Mouse (Mus musculus) limb, embryonic 14.5 days (tissue): ENCODE data around the gene Olfr1123. TPM values are rescaled to one million over a fixed set of nuclear protein-coding genes. Genes with fewer than 3 reads are reported as not detected.
"Not testable (repeated sequence)": the region's sequence is repeated elsewhere in the genome, so short reads cannot be mapped to it uniquely, and the experiment has no call there.

Source experiments
- ATAC-seq: fragments of 200-750 bp; cut with Nextera tagmentation; 2 replicates; pipeline ENCODE4 v1.8.0; 2017; ENCODE audit warnings: low read depth, moderate number of reproducible peaks, moderate TSS enrichment; ENCODE audit not compliant: low FRiP score
- DNase-seq: peaks from one replicate; pipeline ENCODE4 v3.0.0-alpha.2; 2015; ENCODE audit warnings: low spot score
- H3K27ac ChIP-seq: fragments of 300-500 bp; sonication (generic); replicated peaks from 2 replicates; pipeline ENCODE4 v1.5.1; 2014; ENCODE audit warnings: low read depth, mild to moderate bottlenecking, low read length, moderate library complexity, mixed read lengths
- H3K27me3 ChIP-seq: fragments of 300-500 bp; sonication (generic); 2 replicates; pipeline ENCODE4 v1.6.1; 2014; ENCODE audit warnings: low read length, mixed read lengths; ENCODE audit not compliant: control insufficient read depth, insufficient read depth
- H3K36me3 ChIP-seq: fragments of 300-500 bp; sonication (generic); 2 replicates; pipeline ENCODE4 v1.6.1; 2014; ENCODE audit warnings: mild to moderate bottlenecking, low read length, moderate library complexity, mixed read lengths; ENCODE audit not compliant: control insufficient read depth, insufficient read depth
- H3K4me1 ChIP-seq: fragments of 300-500 bp; sonication (generic); 2 replicates; pipeline ENCODE4 v1.6.1; 2014; ENCODE audit warnings: antibody characterized with exemption, low read length, mixed read lengths; ENCODE audit not compliant: control insufficient read depth, insufficient read depth
- H3K4me2 ChIP-seq: fragments of 300-500 bp; sonication (generic); replicated peaks from 2 replicates; pipeline ENCODE4 v1.6.1; 2014; ENCODE audit warnings: low read depth, mild to moderate bottlenecking, low read length, moderate library complexity; ENCODE audit not compliant: severe bottlenecking
- H3K4me3 ChIP-seq: fragments of 300-500 bp; sonication (generic); replicated peaks from 2 replicates; pipeline ENCODE4 v1.5.1; 2014; ENCODE audit warnings: low read length
- H3K9ac ChIP-seq: fragments of 300-500 bp; sonication (generic); 2 replicates; pipeline ENCODE4 v1.6.1; 2014; ENCODE audit warnings: mild to moderate bottlenecking, low read depth, low read length, moderate library complexity; ENCODE audit not compliant: severe bottlenecking
- H3K9me3 ChIP-seq: fragments of 300-500 bp; sonication (generic); 2 replicates; pipeline ENCODE4 v1.6.1; 2016; ENCODE audit warnings: low read length; ENCODE audit not compliant: control insufficient read depth
- POLR2A ChIP-seq: fragments of 200-500 bp; IDR thresholded peaks from 2 replicates; pipeline ENCODE4 v1.8.0; 2012; ENCODE audit warnings: inconsistent platforms, mild to moderate bottlenecking, moderate library complexity, borderline replicate concordance; ENCODE audit not compliant: insufficient read depth, insufficient read length; ENCODE audit errors: extremely low read depth
- WGBS: fragments of 180-500 bp; shearing (Covaris S2); extraction: QIAGEN DNeasy Blood & Tissue Kit; methylation state at CpG from one replicate; pipeline ENCODE4 v1.1.7; 2014; 5-methylcytosine and 5-hydroxymethylcytosine counted together
- polyA plus RNA-seq, 2 experiments: library from polyadenylated mRNA; depleted of rRNA in 1 of 2; stranded (reverse) in 1 of 2; unstranded in 1 of 2; fragments of >200 nt; fragmentation: Nextera tagmentation in 1 of 2; extraction: Ambion mirVana in 1 of 2; gene quantifications; 2 replicates each; pipeline versions ENCODE4 v1.2.1 to v1.2.3; 2012 to 2014

The Olfr1123 gene
- polyA plus RNA-seq (2012; rRNA removed), result not detected in 2 replicates
- not detected in 2 replicates for polyA plus RNA-seq (2014; fragmentation: Nextera tagmentation; extraction: Ambion mirVana)

DNA sequence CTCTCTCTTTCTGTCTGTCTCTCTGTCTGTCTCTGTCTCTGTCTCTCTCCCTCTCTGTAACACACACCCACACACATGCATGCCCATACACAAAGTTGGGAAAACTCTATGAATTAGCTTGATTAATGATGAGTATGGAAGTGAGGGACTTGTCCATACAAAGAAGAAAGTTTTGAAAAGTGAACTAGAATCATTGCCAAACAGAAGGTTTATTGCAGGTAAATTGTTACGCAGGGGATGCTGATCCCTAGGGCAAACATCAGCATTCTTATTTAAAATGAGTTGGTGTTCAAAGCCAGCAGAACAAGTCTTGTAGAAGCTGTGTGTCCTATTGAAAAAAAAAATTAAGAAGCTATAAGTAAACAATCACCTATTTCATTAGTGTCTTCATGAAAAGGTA, at the start of gene Olfr1123:
Olfr1123 (plus strand) TSS at position 301 of the 400 bp plus-strand sequence.
- Histone ChIP-seq H3K27me3 (no peaks in the 10 kb centered on the region), H3K4me3 (no peak within 1 kb of the TSS), H3K36me3 (no peaks in the 10 kb centered on the region), H3K9ac (no peak within 1 kb of the TSS), H3K9me3 (no peaks in the 10 kb centered on the region), H3K27ac (no peak within 1 kb of the TSS), H3K4me2 (no peak within 1 kb of the TSS), H3K4me1 (no peaks in the 10 kb centered on the region)
- ATAC-seq (no peak), DNase-seq (no peak)
- 76% methylated on average over 1 of the region's 1 CpGs for WGBS
- TF ChIP-seq POLR2A, result no peak

DNA sequence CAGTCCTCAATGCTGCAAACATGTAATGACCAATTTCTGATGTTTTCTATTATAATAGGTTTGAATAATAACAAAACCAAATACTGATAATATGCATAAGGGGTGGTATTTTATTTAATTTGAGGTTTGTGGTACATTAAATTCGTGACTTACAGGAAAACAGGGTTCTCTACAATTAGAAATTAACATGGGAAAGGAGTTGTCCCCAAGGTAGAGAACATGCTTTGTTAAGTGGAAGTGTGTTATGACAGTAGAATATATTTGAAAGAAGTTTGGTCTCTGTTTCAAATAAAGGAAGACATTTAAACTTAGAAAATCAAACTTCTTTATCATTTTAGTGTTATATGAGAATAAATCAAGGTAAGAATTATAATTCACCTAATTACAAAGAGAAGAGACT, 46.8 kb upstream of the Olfr1123 start, which contains the start of gene Olfr1121:
Olfr1121 (plus strand) TSS at position 301 of the 400 bp plus-strand sequence.
- H3K4me2 ChIP-seq, result no peak within 1 kb of the TSS
- no peaks in the 10 kb centered on the region for H3K36me3 ChIP-seq
- H3K27ac ChIP-seq, result no peak within 1 kb of the TSS
- no peak for ATAC-seq
- no peaks in the 10 kb centered on the region for H3K9me3 ChIP-seq
- DNase-seq, result no peak
- H3K4me1 ChIP-seq, result no peaks in the 10 kb centered on the region
- no peak within 1 kb of the TSS for H3K9ac ChIP-seq
- no peak for TF ChIP-seq POLR2A
- no peaks in the 10 kb centered on the region for H3K27me3 ChIP-seq
- WGBS, result 35% methylated on average over 1 of the region's 1 CpGs
- H3K4me3 ChIP-seq, result no peak within 1 kb of the TSS

DNA sequence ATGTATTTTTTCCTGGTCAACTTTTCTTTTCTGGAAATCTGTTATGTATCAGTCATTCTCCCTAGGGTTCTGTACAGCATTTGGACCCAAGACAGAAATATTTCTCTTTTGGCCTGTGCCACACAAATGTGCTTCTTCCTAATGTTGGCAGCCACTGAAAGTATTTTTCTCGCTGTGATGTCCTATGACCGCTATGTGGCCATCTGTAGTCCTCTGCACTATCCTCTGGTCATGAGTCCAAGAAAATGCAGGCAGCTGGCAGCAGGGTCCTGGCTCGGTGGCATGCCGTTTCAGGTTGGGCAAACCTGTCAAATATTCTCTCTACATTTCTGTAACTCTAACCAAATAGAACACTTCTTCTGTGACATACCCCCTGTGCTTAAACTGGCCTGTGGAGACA, 44.7 kb upstream of the Olfr1123 start:
- TF ChIP-seq POLR2A, result no peak
- Histone ChIP-seq H3K36me3 (no peaks in the 10 kb centered on the region), H3K9me3 (no peaks in the 10 kb centered on the region), H3K27ac (no peak overlapping the region), H3K4me1 (no peaks in the 10 kb centered on the region), H3K27me3 (no peaks in the 10 kb centered on the region), H3K4me3 (no peak overlapping the region), H3K9ac (no peak overlapping the region), H3K4me2 (no peak overlapping the region)
- WGBS, result 85% methylated on average over 4 of the region's 4 CpGs
- DNase-seq (no peak), ATAC-seq (no peak)

DNA sequence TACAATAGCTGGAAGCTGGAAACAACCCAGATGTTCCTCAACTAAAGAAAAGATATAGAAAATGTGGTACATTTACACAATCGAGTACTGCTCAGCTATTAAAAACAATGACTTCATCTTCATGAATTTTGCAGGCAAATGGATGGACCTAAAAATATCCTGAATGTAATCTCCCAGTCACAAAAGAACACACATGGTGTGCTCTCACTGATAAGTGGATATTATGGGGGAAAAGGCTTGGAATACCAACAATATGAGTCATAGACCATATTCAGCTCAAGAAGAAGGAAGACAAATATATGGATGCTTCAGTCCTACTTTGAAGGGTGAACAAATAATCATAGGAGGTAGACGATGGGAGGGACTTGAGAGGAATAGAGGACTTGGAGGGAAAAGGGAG, 32.5 kb upstream of the Olfr1123 start:
- no peak overlapping the region for H3K4me2 ChIP-seq
- no peak for DNase-seq
- ATAC-seq, result no peak
- H3K4me1 ChIP-seq, result no peaks in the 10 kb centered on the region
- H3K4me3 ChIP-seq, result no peak overlapping the region
- WGBS, result 89% methylated on average over 2 of the region's 2 CpGs
- no peaks in the 10 kb centered on the region for H3K9me3 ChIP-seq
- no peak overlapping the region for H3K27ac ChIP-seq
- H3K27me3 ChIP-seq, result no peaks in the 10 kb centered on the region
- no peak for TF ChIP-seq POLR2A
- no peaks in the 10 kb centered on the region for H3K36me3 ChIP-seq
- H3K9ac ChIP-seq, result no peak overlapping the region

DNA sequence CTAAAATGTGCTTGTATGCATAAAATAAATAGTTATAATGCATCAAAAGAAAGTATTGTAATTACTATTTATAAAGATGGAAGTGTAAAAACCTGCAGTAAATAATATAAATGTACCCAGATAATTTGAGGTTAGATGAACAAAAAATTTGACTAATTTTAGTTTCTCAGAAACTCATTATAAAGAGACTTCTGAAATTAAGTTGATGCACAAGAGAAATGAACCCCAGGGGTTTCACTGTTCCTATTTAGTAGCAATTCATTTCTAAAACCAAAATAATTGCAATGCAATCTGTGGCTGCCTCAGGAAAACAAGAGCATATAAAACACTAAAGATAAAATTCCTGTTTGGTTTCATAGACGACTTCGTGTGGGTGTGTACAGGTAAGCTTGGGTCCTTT, 30.9 kb upstream of the Olfr1123 start, which contains the start of gene Olfr1122:
Olfr1122 (plus strand) TSS at position 301 of the 400 bp plus-strand sequence.
- no peaks in the 10 kb centered on the region for H3K27me3 ChIP-seq
- H3K4me2 ChIP-seq, result no peak within 1 kb of the TSS
- H3K4me3 ChIP-seq, result no peak within 1 kb of the TSS
- no peaks in the 10 kb centered on the region for H3K4me1 ChIP-seq
- no peaks in the 10 kb centered on the region for H3K9me3 ChIP-seq
- WGBS, result 71% methylated on average over 2 of the region's 2 CpGs
- TF ChIP-seq POLR2A, result no peak
- H3K9ac ChIP-seq, result no peak within 1 kb of the TSS
- ATAC-seq (no peak), DNase-seq (no peak)
- no peaks in the 10 kb centered on the region for H3K36me3 ChIP-seq
- no peak within 1 kb of the TSS for H3K27ac ChIP-seq

DNA sequence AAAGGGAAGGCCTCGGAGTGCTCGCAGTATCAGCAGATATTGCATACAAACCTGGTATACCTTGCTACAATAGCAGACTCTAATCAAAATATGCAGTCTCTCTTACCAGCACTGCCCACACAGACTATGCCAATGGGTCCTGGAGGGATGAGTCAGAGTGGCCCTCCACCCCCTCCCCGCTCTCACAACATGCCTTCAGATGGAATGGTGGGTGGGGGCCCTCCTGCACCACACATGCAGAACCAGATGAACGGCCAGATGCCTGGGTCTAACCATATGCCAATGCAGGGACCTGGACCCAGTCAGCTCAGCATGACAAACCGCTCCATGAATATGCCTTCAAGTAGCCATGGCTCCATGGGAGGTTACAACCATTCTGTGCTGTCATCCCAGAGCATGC, 22.8 kb upstream of the Olfr1123 start:
- not testable (repeated sequence) for H3K27me3 ChIP-seq, H3K4me1 ChIP-seq, H3K9me3 ChIP-seq, H3K27ac ChIP-seq, DNase-seq, H3K4me3 ChIP-seq, H3K36me3 ChIP-seq, H3K4me2 ChIP-seq, ATAC-seq, H3K9ac ChIP-seq
- 87% methylated on average over 5 of the region's 5 CpGs for WGBS

DNA sequence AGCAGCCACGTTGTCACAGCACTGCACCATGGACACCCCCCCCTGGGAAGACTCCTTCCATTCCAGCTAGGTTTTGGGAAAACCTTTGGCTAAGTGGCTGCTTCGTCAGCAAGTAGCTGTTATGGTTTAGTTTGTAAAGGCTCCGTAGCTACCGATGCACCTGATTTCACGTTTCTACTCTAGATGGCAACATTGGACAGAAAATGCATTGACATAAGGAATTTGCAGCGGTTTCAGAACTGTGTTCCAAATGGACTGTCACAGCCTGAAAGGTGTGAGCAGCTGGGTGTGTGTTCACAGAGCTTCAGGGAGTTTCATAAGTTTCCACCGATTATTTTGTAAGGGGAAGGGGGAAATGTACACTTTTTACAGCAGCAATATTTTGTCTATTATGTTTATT, 21.7 kb upstream of the Olfr1123 start:
- 84% methylated on average over 7 of the region's 7 CpGs for WGBS
- H3K36me3 ChIP-seq, H3K9me3 ChIP-seq, H3K9ac ChIP-seq, H3K4me1 ChIP-seq, ATAC-seq, H3K27me3 ChIP-seq, H3K4me3 ChIP-seq, DNase-seq, H3K4me2 ChIP-seq, H3K27ac ChIP-seq: not testable (repeated sequence)
